Mouse (Mus musculus) embryonic facial prominence, embryonic 14.5 days (tissue): ENCODE data around the gene Chuk. TPM values are rescaled to one million over a fixed set of nuclear protein-coding genes. Genes with fewer than 3 reads are reported as not detected.
A peak's percentile ranks its signal among the peaks of the same experiment; 100 is the strongest.
"Not testable (repeated sequence)": the region's sequence is repeated elsewhere in the genome, so short reads cannot be mapped to it uniquely, and the experiment has no call there.

Experiments used
- ATAC-seq: fragments of 200-750 bp; cut with Nextera tagmentation; 2 replicates; pipeline ENCODE4 v1.8.0; 2017; ENCODE audit warnings: low read depth, moderate number of reproducible peaks, moderate TSS enrichment
- DNase-seq: peaks from one replicate; pipeline ENCODE4 v3.0.0-alpha.2; 2015; ENCODE audit warnings: low spot score
- H3K27ac ChIP-seq: fragments of 300-500 bp; sonication (generic); replicated peaks from 2 replicates; pipeline ENCODE4 v1.5.1; 2014; ENCODE audit warnings: low read depth, mild to moderate bottlenecking, low read length, moderate library complexity
- H3K27me3 ChIP-seq: fragments of 300-500 bp; sonication (generic); replicated peaks from 2 replicates; pipeline ENCODE4 v1.6.1; 2014; ENCODE audit warnings: low read length; ENCODE audit not compliant: control insufficient read depth, insufficient read depth
- H3K36me3 ChIP-seq: fragments of 300-500 bp; sonication (generic); 2 replicates; pipeline ENCODE4 v1.6.1; 2014; ENCODE audit warnings: low read length, mixed read lengths; ENCODE audit not compliant: control insufficient read depth, insufficient read depth
- H3K4me1 ChIP-seq: fragments of 300-500 bp; sonication (generic); 2 replicates; pipeline ENCODE4 v1.6.1; 2014; ENCODE audit warnings: antibody characterized with exemption, low read length; ENCODE audit not compliant: control insufficient read depth, insufficient read depth
- H3K4me2 ChIP-seq: fragments of 300-500 bp; sonication (generic); 2 replicates; pipeline ENCODE4 v1.6.1; 2014; ENCODE audit warnings: low read depth, mild to moderate bottlenecking, low read length, moderate library complexity, mixed read lengths
- H3K4me3 ChIP-seq: fragments of 300-500 bp; sonication (generic); 2 replicates; pipeline ENCODE4 v1.5.1; 2014; ENCODE audit warnings: low read depth, mild to moderate bottlenecking, low read length
- H3K9ac ChIP-seq: fragments of 300-500 bp; sonication (generic); 2 replicates; pipeline ENCODE4 v1.6.1; 2014; ENCODE audit warnings: low read depth, mild to moderate bottlenecking, low read length, moderate library complexity, mixed read lengths
- H3K9me3 ChIP-seq: fragments of 300-500 bp; sonication (generic); 2 replicates; pipeline ENCODE4 v1.6.1; 2016; ENCODE audit warnings: low read length; ENCODE audit not compliant: control insufficient read depth
- WGBS: fragments of 180-500 bp; shearing (Covaris S2); extraction: QIAGEN DNeasy Blood & Tissue Kit; methylation state at CpG from one replicate; pipeline ENCODE4 v1.1.7; 2014; 5-methylcytosine and 5-hydroxymethylcytosine counted together
- polyA plus RNA-seq: library from polyadenylated mRNA; unstranded; fragments of >200 nt; fragmentation: Nextera tagmentation; extraction: Ambion mirVana; gene quantifications from 2 replicates; pipeline ENCODE4 v1.2.1, GENCODE M21; 2014

The Chuk gene
- polyA plus RNA-seq, 1 experiment from 2014 or later = 32.0 TPM

DNA sequence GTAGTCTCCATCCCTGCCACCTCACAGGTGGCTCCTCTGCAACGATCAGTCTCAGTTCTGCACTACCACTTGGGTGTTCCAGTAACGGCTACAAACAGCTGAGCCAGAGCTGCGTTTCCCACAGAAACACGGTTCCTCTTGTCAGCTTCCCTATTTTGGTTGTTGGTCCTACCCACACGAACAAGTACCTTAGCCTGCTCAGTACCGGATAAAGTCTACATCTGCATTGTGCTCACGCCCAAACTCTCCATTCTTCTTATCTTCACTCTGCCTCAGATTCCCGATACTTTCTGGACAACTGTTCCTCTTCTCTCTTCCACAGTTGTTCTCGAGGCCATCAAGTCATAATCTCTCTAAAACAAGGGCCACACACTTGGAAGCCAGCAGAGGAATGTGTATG is 37.1 kb upstream of the Chuk start:
- Histone ChIP-seq H3K4me2 (no peak overlapping the region), H3K9ac (no peak overlapping the region), H3K27me3 (no peaks in the 10 kb centered on the region), H3K4me1 (peaks cover 8% of the 10 kb centered on the region; the same call in 1 of the 2 replicates), H3K27ac (no peak overlapping the region), H3K36me3 (peaks cover 34% of the 10 kb centered on the region), H3K9me3 (no peaks in the 10 kb centered on the region), H3K4me3 (no peak overlapping the region)
- DNase-seq = no peak
- 87% methylated on average over 9 of the region's 9 CpGs for WGBS
- ATAC-seq = no peak

DNA sequence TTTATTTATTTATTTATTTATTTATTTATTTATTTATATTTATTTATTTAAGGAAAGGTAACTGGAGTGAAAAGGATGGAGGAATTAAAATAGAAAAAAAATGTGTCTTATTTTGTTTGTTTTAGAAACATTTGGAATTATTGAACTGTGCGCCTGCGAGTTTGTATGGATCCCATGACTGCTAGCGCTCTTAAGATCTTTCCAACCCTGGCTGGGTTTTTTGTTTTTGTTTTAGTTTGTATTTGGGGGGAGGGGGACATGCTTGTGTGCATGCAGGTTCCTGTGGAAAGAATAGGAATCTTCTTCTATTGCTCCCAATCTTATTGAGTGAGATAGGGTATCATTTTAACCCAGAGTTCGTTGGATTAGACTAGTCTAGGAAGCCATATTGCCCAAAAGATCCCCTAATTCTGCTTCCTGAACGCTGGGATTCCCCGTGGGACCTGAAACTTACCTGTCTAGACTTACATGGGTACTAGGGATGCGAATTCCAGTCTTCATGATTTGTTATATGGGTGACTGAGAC is 28.7 kb upstream of the Chuk start:
- H3K9ac ChIP-seq = peak overlapping the region; percentile 48; the same call in 1 of the 2 replicates
- H3K4me3 ChIP-seq = peak overlapping the region; percentile 77
- WGBS = 26% methylated on average over 7 of the region's 7 CpGs
- H3K9me3 ChIP-seq = no peaks in the 10 kb centered on the region
- H3K4me2 ChIP-seq = peak overlapping the region; percentile 83
- no peaks in the 10 kb centered on the region for H3K27me3 ChIP-seq
- H3K36me3 ChIP-seq = peaks cover 27% of the 10 kb centered on the region
- no peak overlapping the region for H3K27ac ChIP-seq
- ATAC-seq (no peak; the same call in 1 of the 2 replicates), DNase-seq (no peak)
- H3K4me1 ChIP-seq = peaks cover 6% of the 10 kb centered on the region; the same call in 1 of the 2 replicates

DNA sequence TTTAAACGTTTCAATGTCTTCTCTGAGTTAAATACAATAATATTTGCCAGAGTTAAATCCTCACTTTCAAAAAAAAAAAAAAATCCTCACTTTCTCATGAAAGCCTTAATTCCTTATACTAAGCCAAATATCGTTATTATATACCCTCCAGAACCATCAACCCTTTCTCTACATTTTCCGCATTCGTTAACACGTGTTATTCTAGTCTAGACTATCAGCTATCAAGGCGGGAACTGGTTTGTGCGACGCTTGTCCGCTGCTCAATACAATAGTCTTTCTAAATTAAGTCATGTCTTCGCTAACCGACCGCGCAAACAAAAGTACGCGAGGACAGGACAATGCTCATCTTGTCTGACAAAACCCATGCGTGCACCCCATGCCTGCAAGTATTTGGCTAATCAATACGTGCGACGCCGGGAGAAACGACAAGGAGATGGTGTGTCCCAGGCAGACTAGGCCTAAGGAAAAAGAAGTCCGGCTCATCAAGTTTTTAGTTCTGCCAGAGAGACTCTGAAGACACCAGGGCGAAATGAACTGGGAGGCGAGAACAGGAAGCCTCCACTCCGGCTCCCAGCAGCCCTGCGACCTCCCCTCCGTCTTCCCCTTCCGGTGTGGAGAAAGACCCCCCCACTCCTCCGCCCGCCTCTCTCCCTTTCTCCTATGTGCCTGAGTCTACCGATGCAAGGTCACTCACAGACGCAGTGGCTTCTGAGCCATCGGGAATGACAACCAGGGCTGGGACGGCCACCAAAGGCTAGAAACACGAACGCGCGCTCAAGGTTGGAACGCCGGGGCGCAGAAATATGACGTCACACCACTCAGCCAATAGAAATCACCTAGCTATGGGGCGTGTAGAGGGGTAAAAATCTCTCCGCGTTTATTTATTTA is 28.0 kb upstream of the Chuk start, which contains the start of gene Cwf19l1:
Cwf19l1 (minus strand) TSS at position 805 of the 888 bp plus-strand sequence.
- WGBS = under 1% methylated on average over 45 of the region's 45 CpGs
- Histone ChIP-seq H3K4me1 (peaks cover 6% of the 10 kb centered on the region; the same call in 1 of the 2 replicates), H3K9me3 (no peaks in the 10 kb centered on the region), H3K36me3 (peaks cover 33% of the 10 kb centered on the region), H3K9ac (peak within 1 kb of the TSS; percentile 86), H3K27me3 (no peaks in the 10 kb centered on the region), H3K4me2 (peak within 1 kb of the TSS; percentile 83), H3K4me3 (peak within 1 kb of the TSS; percentile 77), H3K27ac (peak within 1 kb of the TSS; percentile 94)
- ATAC-seq (peak; percentile 91), DNase-seq (peak; percentile 96)

DNA sequence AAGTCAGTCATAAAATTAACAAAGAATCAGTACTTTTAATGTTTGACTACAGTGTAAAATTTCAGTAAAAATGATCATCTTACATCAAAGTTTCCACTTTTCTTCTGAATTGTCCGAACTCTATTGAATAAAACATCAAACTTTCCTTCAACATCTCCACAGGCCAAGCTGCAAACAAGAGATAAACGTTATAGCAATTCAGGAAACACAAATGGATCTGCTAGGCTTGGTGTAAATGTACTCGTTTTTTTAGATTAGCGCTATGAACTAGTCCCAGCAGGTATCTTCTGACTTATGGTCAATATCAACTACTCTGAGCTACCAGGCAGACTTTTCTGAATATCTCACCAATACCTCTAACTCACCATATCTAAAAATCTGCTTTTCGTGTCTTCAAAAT is 25.6 kb upstream of the Chuk start:
- no peak overlapping the region for H3K4me3 ChIP-seq
- 89% methylated on average over 5 of the region's 5 CpGs for WGBS
- no peak overlapping the region for H3K9ac ChIP-seq
- H3K27ac ChIP-seq = no peak overlapping the region
- H3K36me3 ChIP-seq = peaks cover 46% of the 10 kb centered on the region
- ATAC-seq = no peak
- no peaks in the 10 kb centered on the region for H3K27me3 ChIP-seq
- no peaks in the 10 kb centered on the region for H3K9me3 ChIP-seq
- H3K4me1 ChIP-seq = peaks cover 6% of the 10 kb centered on the region; the same call in 1 of the 2 replicates
- DNase-seq = no peak
- H3K4me2 ChIP-seq = no peak overlapping the region

DNA sequence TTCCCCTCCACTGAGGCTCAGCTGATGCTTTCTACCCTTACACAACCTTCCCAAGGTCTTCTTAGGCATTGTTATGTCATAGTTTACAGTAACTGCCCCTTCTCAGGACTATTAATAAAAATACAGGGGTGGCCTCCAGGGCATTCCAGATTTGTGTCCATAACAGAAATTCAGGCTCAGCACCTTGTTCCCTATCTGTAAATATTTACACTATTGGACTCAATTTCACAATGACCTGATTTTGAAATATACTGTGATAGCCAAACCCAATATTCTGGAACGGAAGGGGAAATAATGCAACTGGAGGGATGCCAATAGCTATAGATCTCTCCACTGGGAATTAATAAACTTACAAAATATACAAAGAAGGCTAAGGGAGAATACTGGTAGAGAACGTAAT is 21.3 kb upstream of the Chuk start:
- Histone ChIP-seq H3K4me1 (no peaks in the 10 kb centered on the region), H3K36me3 (peaks cover 84% of the 10 kb centered on the region), H3K9ac (no peak overlapping the region), H3K4me2 (no peak overlapping the region), H3K9me3 (no peaks in the 10 kb centered on the region), H3K27ac (no peak overlapping the region), H3K4me3 (no peak overlapping the region), H3K27me3 (no peaks in the 10 kb centered on the region)
- WGBS = 73% methylated on average over 2 of the region's 2 CpGs
- no peak for ATAC-seq
- DNase-seq = no peak

DNA sequence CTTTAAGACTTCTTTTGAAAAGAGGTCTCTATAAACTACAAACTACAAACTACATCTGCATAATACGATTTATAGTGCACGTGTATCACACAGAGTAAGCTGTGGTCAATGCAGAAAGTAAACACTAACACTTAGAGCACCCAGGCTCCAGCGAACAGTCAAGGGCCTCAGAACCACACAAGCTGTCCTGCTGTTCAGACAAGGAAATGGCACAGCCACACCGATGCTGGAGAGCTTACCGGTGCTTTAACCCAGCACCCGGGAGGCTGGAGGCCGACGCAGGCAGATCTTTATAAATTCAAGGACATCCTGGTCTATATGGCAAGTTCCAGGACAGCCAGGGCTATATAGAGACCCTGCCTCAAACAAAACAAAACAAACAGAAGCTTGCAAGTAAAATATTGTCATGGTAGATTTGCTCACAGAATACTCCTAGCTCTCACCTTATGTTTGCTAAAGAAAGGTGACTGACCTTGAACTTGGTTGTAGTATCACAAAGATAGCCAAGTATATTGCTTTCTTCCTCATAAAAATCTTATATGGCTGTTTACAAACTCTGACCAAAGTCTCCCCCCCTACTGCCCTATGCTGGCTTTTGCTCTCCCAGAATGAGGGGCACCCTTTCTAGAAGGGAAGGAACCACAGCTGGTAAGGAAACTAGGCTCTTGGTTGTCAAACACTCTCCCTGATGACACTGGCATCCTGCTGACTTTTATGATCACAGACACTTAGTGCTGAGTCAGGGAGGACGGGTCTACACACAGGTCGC is 20.6 kb upstream of the Chuk start:
- Histone ChIP-seq H3K9ac (no peak overlapping the region), H3K36me3 (peaks cover 91% of the 10 kb centered on the region), H3K4me2 (no peak overlapping the region), H3K27ac (no peak overlapping the region), H3K4me1 (no peaks in the 10 kb centered on the region), H3K27me3 (no peaks in the 10 kb centered on the region), H3K9me3 (no peaks in the 10 kb centered on the region), H3K4me3 (no peak overlapping the region)
- ATAC-seq = no peak
- WGBS = 93% methylated on average over 10 of the region's 10 CpGs
- no peak for DNase-seq

DNA sequence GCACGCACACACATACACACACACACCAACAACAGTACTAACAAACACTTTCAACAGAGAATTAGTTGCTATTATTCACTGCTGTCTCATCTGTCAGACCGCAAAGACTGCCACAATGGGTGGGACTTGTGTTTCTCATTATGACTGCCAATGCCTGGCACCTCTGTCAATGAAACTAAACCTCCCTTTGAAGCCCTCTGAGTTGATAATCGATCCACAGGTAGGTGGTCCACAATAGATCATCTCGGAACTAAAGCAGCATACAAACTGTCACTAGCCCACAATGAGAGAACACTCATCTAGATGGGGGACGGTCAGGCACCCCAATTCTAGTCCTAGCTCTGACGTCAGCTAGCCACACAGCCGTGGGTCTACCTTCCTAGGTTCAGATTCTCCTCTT is 13.9 kb upstream of the Chuk start:
- no peak for ATAC-seq
- Histone ChIP-seq H3K27ac (no peak overlapping the region), H3K4me2 (no peak overlapping the region), H3K36me3 (peaks cover 87% of the 10 kb centered on the region), H3K27me3 (no peaks in the 10 kb centered on the region), H3K4me1 (no peaks in the 10 kb centered on the region), H3K9me3 (no peaks in the 10 kb centered on the region), H3K9ac (no peak overlapping the region), H3K4me3 (no peak overlapping the region)
- 93% methylated on average over 7 of the region's 7 CpGs for WGBS
- no peak for DNase-seq

DNA sequence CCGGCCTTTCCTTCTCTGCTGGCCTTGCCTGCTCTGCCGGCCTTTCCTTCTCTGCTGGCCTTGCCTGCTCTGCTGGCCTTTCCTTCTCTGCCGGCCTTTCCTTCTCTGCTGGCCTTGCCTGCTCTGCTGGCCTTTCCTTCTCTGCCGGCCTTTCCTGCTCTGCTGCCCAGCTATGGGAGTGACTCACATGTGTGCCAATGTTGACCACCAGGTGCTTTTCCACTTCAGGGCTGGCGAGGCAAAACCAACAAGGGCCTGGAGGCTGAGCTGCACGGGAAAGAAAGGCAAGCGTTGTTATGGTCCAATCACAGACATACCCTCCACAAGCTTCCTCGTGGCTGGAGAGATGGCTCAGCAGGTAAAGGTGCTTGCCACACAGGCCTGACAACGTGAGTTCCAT is 13.4 kb upstream of the Chuk start:
- not testable (repeated sequence) for ATAC-seq, H3K27ac ChIP-seq, H3K4me3 ChIP-seq, DNase-seq, H3K9ac ChIP-seq, H3K4me1 ChIP-seq, H3K27me3 ChIP-seq, H3K4me2 ChIP-seq, H3K9me3 ChIP-seq
- WGBS = 93% methylated on average over 7 of the region's 9 CpGs
- H3K36me3 ChIP-seq = peaks cover 89% of the 10 kb centered on the region
